Mouse (Mus musculus) stomach, postnatal 0 days (tissue): ENCODE data around the gene Fndc11. TPM values are rescaled to one million over a fixed set of nuclear protein-coding genes. Genes with fewer than 3 reads are reported as not detected.

Experiments used
- ATAC-seq: fragments of 200-750 bp; cut with Nextera tagmentation; 2 replicates; pipeline ENCODE4 v1.8.0; 2017; ENCODE audit not compliant: low FRiP score, low TSS enrichment
- DNase-seq: peaks from one replicate; pipeline ENCODE4 v3.0.0-alpha.2; 2016; ENCODE audit warnings: low spot score
- H3K27ac ChIP-seq: fragments of 300-500 bp; sonication (generic); replicated peaks from 2 replicates; pipeline ENCODE4 v1.5.1; 2014; ENCODE audit warnings: mild to moderate bottlenecking, control low read depth
- H3K27me3 ChIP-seq: fragments of 300-500 bp; sonication (generic); 2 replicates; pipeline ENCODE4 v1.6.1; 2014; ENCODE audit warnings: low read length; ENCODE audit not compliant: control insufficient read depth, insufficient read depth
- H3K36me3 ChIP-seq: fragments of 300-500 bp; sonication (generic); 2 replicates; pipeline ENCODE4 v1.6.1; 2014; ENCODE audit warnings: low read length, mixed read lengths; ENCODE audit not compliant: control insufficient read depth, insufficient read depth
- H3K4me1 ChIP-seq: fragments of 300-500 bp; sonication (generic); replicated peaks from 2 replicates; pipeline ENCODE4 v1.6.1; 2014; ENCODE audit warnings: antibody characterized with exemption; ENCODE audit not compliant: control insufficient read depth, insufficient read depth
- H3K4me2 ChIP-seq: fragments of 300-500 bp; sonication (generic); replicated peaks from 2 replicates; pipeline ENCODE4 v1.6.1; 2014; ENCODE audit warnings: low read depth, mild to moderate bottlenecking, control low read depth, moderate library complexity
- H3K4me3 ChIP-seq: fragments of 300-500 bp; sonication (generic); 2 replicates; pipeline ENCODE4 v1.5.1; 2014; ENCODE audit warnings: low read depth, low read length, control low read depth
- H3K9ac ChIP-seq: fragments of 300-500 bp; sonication (generic); 2 replicates; pipeline ENCODE4 v1.6.1; 2014; ENCODE audit warnings: mild to moderate bottlenecking, low read length, control low read depth, mixed read lengths
- H3K9me3 ChIP-seq: fragments of 300-500 bp; sonication (generic); 2 replicates; pipeline ENCODE4 v1.6.1; 2016; ENCODE audit warnings: low read length; ENCODE audit not compliant: control insufficient read depth
- CTCF ChIP-seq: IDR thresholded peaks from 2 replicates; pipeline ENCODE4 v1.5.1; 2016; ENCODE audit warnings: antibody characterized with exemption, low read depth, mild to moderate bottlenecking, moderate library complexity
- EP300 ChIP-seq: optimal IDR thresholded peaks from 2 replicates; pipeline ENCODE3; 2016; ENCODE audit warnings: antibody characterized with exemption
- WGBS: fragments of 180-500 bp; shearing (Covaris S2); extraction: QIAGEN DNeasy Blood & Tissue Kit; methylation state at CpG from one replicate; pipeline ENCODE4 v1.1.7; 2014; 5-methylcytosine and 5-hydroxymethylcytosine counted together
- polyA plus RNA-seq: library from polyadenylated mRNA; unstranded; fragments of >200 nt; fragmentation: Nextera tagmentation; extraction: Ambion mirVana; gene quantifications from 2 replicates; pipeline ENCODE4 v1.2.1, GENCODE M21; 2015

The Fndc11 gene
- polyA plus RNA-seq, 1 experiment from 2014 or later: 0.36 TPM

GRCm38 (mm10) chr2:181237251-181238014 lies 17.6 kb downstream of the Fndc11 start:
- H3K4me3 ChIP-seq: no peak overlapping the region
- H3K9me3 ChIP-seq: no peaks in the 10 kb centered on the region
- WGBS: 86% methylated on average over 17 of the region's 17 CpGs
- no peaks in the 10 kb centered on the region for H3K27me3 ChIP-seq
- H3K9ac ChIP-seq: no peak overlapping the region
- H3K36me3 ChIP-seq: peaks cover 5% of the 10 kb centered on the region
- TF ChIP-seq EP300 (no peak), CTCF (no peak)
- no peak overlapping the region for H3K27ac ChIP-seq
- no peaks in the 10 kb centered on the region; the same call in 1 of the 2 replicates for H3K4me1 ChIP-seq
- DNase-seq (no peak), ATAC-seq (no peak)
- no peak overlapping the region for H3K4me2 ChIP-seq

DNA sequence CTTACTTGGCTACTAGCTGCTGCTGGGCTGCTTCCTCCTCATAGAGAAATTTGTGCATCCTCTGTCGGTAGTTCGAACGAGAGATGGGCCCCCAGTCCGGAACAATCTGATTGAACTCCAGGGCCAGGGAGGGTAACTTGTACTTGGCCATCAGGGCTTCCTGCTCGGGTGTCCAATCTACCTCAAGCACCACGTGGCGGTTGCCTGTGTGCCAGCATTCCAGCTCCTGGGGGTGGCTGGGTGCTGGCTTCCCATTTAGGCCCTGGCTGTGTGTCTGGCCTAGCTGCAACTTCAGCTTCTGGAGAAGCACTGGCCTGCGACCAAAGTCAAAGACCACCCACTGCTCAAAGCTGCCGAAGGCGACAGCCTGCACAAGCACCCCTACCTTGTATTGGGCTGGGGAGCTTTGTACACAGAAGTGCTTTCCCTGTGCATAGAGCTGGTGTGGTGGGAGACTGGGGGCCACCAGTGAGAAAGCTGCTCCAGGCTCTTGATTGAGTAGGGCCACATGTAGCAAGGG lies 18.3 kb downstream of the Fndc11 start:
- ATAC-seq (no peak), DNase-seq (no peak)
- TF ChIP-seq CTCF: no peak
- no peak for TF ChIP-seq EP300
- Histone ChIP-seq H3K4me3 (no peak overlapping the region), H3K4me2 (no peak overlapping the region), H3K4me1 (no peaks in the 10 kb centered on the region; the same call in 1 of the 2 replicates), H3K9ac (no peak overlapping the region), H3K9me3 (no peaks in the 10 kb centered on the region), H3K27ac (no peak overlapping the region), H3K27me3 (no peaks in the 10 kb centered on the region), H3K36me3 (peaks cover 5% of the 10 kb centered on the region)
- WGBS: 80% methylated on average over 10 of the region's 10 CpGs

DNA sequence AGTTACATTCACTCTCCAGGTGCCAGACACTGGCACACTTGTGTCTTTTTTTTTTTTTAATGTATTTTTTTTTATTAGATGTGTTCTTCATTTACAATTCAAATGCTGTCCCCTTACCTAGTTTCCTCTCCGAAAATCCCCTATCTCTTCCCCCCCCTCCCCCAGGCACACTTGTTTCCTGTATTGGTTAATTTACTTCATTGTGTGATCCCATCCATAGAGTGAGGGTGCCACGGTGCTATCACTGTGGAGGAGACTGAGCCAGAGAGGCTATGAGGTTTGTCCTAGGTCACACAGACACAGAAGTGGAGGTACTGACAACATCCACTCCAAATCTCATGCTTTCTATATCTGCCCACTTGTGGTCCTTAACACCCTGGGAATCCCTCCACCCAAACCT lies 19.0 kb downstream of the Fndc11 start:
- H3K4me1 ChIP-seq: no peaks in the 10 kb centered on the region; the same call in 1 of the 2 replicates
- TF ChIP-seq EP300 (no peak), CTCF (no peak)
- H3K9ac ChIP-seq: no peak overlapping the region
- WGBS: 65% methylated on average over 2 of the region's 2 CpGs
- peaks cover 5% of the 10 kb centered on the region for H3K36me3 ChIP-seq
- DNase-seq: no peak
- H3K9me3 ChIP-seq: no peaks in the 10 kb centered on the region
- no peak overlapping the region for H3K4me3 ChIP-seq
- H3K27ac ChIP-seq: no peak overlapping the region
- H3K4me2 ChIP-seq: no peak overlapping the region
- no peaks in the 10 kb centered on the region for H3K27me3 ChIP-seq
- no peak for ATAC-seq

DNA sequence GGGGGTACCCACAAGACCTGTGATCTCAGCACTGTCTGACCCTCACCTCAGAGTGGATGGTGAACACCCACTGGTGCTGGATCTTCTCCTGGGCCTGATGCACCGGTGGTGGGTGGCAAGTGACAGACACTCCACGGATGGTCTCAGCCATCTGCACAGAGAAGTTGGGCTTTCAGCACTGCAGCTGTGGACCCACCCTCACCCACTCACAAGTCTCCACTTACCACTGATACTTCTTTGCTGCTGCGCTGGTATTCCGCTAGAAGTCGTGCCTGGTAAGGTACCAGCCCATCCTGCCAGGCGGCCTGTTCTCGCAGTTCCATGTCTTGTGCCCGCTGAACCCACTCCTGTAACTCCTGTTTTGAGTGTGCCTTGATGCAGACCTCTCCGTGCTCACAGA lies 19.4 kb downstream of the Fndc11 start:
- ATAC-seq (no peak), DNase-seq (no peak)
- Histone ChIP-seq H3K4me3 (no peak overlapping the region), H3K4me1 (no peaks in the 10 kb centered on the region; the same call in 1 of the 2 replicates), H3K27ac (no peak overlapping the region), H3K36me3 (peaks cover 5% of the 10 kb centered on the region), H3K9ac (no peak overlapping the region), H3K4me2 (no peak overlapping the region), H3K9me3 (no peaks in the 10 kb centered on the region), H3K27me3 (no peaks in the 10 kb centered on the region)
- WGBS: 95% methylated on average over 9 of the region's 9 CpGs
- TF ChIP-seq EP300: no peak
- TF ChIP-seq CTCF: no peak

DNA sequence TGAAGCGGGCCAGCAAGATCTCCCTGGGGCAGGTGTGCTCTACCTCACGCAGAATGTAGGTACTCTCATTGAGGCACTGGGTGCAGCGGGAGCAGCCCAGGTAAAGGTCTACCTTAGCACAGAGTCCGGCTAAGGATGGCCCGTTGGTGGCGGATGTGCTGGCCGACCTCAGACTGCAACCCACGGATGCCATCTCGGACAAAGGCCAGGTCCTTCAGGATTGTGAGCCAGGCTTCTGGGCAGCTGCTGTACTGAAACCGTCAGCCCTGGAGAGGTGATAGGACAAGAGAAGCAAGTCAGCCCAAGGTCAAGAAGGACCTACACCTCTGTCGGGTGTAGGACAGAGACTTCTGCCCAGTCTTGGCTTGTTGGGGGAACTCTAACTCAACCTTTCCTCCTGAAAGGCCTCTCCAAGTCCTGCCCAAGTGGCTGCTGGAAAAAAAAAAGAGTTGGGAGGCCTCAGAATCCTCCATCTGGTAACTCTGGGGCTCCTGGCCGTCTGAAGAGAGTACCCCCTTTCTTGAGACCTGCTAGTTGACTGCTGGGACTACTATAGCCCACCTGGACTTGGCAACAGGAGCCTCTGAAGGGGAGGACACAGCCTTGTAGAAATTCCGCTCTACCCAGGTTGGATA lies 21.1 kb downstream of the Fndc11 start:
- WGBS: 86% methylated on average over 13 of the region's 13 CpGs
- H3K9ac ChIP-seq: peak overlapping the region; percentile 72
- no peak for ATAC-seq

More for the DNA sequence above, 21.1 kb downstream of the Fndc11 start:
- H3K4me3 ChIP-seq: peak overlapping the region; percentile 63
- DNase-seq: no peak
- H3K4me2 ChIP-seq: peak overlapping the region; percentile 66
- no peak overlapping the region; the same call in 1 of the 2 replicates for H3K27ac ChIP-seq
- H3K27me3 ChIP-seq: no peaks in the 10 kb centered on the region
- H3K4me1 ChIP-seq: no peaks in the 10 kb centered on the region; the same call in 1 of the 2 replicates
- no peaks in the 10 kb centered on the region for H3K9me3 ChIP-seq
- TF ChIP-seq CTCF (no peak), EP300 (no peak)
- peaks cover 5% of the 10 kb centered on the region for H3K36me3 ChIP-seq
